Mouse (Mus musculus) monocyte, adult 5-6 weeks (primary cell): Measurements from ENCODE around the gene Sec14l1. TPM values are rescaled to one million over a fixed set of nuclear protein-coding genes. Genes with fewer than 3 reads are reported as not detected.

Source experiments
- ATAC-seq: fragments of 153-309, 156-312 bp; replicated peaks from 2 replicates; pipeline ENCODE4 v1.8.0; 2017; ENCODE audit warnings: mild to moderate bottlenecking; ENCODE audit not compliant: low TSS enrichment, insufficient number of reproducible peaks, severe bottlenecking, poor library complexity, low FRiP score
- total RNA-seq: library from RNA; stranded (forward); fragments of 200-1000, 200-491, 200-594 nt; gene quantifications from 3 replicates; pipeline ENCODE4 v1.2.3, GENCODE M21; 2017

Sec14l1 gene
- total RNA-seq, 1 experiment from 2014 or later = 72.7 TPM

DNA sequence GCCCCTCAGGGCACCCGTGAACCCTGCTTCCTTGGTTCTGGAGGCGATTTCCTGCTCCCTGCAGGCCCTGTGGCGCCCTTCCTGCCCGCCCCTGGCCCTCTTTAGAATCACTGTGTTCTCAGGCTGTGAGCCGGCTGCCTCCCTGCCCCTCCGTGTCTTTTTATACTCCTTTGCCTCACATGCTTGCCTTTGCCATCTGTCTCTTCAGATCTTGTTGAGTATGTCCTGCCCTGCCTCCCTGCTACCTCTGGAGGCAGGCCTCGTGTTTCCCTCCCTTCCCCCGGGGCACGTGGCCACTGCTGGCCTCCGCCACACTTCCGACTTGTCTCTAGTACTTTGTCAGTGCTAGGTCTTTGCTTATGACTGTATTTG lies 6.2 kb downstream of the Sec14l1 start:
- no peak for ATAC-seq

DNA sequence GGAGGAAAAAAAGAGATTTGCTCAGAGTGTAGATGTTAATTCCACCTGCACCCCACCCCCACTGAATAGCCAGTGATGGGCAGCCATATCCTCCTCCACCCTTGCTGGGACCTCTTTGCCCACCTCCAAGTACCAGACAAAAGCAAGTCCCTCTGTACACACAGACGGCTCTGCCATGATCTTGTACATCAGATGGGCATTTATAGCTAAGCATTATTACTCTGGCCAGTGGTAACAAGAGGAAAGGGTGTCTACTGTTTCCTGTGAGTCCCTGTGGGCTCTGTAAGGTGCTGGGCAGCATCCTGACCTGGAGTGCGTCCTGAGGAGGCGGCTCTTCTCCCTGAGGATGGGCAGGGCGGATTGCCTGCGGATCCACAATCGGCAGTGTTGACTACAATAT lies 7.0 kb downstream of the Sec14l1 start:
- no peak for ATAC-seq

DNA sequence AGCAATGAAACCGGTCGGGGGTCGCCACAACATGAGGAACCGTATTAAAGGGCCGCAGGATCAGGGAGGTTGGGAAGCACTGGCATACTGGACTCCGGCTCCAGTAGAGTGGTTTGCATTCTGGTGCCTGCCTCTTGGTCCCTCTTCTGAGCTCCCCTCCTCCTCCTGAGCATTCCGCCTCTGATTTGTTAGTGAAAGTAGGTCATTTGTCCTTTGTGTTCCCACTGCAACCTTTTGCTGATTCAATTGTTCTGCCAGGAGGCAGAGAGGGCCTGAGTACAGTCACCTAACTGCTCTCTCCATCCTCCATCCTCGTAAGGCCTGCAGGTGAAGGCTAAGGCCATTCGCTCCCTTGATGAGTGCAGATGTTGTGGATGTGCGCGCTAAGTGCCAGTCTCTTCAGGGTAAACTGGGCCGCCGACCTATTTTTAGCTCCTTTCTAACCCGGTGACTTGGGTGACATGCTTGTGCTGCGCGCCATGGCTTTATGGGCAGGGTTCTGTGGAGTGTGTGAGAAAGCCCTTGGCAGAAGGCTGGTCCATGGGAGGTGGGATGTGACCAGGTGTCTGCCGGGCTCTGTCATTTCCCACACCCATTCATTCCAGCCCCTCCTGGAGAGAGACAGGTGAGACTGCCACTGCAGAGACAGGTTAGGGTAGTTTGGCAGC lies 8.6 kb downstream of the Sec14l1 start:
- no peak for ATAC-seq

DNA sequence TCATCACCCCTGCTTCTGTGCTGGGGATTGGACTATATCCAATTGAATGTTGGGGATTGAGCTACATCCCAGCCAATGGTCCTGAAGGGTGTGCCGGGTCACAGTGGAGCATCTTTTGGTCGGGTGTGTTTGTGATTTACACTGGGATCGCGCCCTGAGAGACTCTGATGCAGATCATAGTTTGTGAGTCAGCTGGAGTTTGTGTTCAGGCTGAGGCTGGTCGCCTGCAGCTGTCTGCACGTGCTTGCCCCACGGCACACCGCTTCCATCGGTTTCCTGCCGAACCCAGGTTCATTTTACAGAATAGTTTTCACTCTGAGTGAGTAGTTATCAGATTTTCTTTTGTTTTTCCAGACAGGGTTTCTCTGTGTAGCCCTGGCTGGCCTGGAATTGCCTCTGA lies 9.6 kb downstream of the Sec14l1 start:
- no peak for ATAC-seq

DNA sequence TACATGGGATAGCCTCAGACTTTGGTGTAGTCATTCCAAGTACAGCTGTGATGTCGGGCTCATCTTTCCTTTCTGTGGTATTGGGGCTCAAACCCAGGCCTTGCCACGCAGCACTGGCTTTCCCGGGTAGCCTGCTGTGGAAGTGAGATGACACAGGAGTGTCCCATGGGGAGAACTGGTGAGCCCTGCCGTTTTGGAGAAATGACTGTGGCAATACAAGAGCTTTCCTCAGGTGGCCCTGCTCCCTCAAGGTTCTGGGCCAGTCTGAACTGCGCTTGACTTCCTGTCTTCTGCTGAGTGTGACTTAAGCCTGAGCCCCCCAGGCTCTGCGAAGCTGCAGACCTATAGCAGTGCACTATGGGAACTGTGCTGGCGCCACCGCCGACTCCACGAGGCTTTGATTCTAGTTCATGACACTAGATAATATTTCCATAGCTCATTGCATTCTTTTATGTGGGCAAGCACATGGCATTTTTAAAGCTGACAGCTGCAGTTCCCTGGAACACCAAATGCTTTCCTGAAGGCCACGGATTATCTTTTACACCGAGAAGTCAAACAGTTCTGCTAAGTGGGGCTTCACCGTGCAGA lies 12.4 kb downstream of the Sec14l1 start:
- ATAC-seq = no peak

DNA sequence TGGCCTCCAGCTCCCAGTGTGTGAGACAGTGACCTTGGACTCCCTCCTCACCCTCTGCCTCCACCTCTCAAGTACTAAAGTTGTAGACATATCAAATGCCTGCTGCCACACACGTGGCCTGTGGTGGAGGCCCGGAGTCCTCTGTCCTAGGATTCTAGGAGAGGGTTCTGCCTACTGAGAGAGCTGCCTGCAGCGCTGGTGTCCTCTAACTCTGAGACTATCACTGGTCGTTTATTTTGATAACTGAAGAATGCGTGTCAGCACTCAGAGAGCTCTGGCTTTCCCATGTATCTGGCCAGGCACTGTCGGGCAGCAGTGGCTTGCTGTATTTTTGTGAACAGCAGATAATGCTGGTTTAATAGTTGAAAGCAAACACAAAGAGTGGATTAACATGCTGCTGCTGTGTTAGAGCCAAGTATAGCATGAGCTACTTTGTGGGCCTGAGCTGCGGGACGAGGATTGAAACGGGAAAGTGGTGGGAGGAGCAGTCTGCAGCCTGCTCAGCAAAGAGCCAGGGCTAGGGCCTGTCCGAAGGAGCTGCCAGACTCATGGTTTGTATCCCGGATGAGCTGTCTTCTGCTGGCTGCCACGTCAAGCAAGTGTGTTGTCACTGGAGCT lies 13.1 kb downstream of the Sec14l1 start:
- no peak for ATAC-seq

DNA sequence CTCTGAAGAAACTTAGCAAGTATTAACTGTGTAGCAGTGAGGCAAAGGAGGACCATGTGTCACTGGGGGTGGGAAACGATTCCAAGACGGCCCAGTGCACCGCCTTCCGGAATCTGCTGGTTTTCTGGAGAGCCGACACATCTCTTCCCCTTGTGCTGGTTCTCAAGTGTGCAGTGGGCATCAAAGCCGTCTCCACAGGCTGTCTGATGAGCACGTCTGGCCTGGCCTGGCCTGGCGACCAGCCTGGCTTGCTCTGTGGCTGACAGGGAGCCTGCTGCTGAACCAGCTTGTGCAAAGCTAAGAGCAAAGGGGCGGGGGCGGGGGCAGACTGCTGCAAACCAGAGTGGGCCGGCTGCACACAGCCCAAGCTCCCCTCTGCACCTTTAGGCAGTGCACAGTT lies 14.5 kb downstream of the Sec14l1 start:
- no peak for ATAC-seq

DNA sequence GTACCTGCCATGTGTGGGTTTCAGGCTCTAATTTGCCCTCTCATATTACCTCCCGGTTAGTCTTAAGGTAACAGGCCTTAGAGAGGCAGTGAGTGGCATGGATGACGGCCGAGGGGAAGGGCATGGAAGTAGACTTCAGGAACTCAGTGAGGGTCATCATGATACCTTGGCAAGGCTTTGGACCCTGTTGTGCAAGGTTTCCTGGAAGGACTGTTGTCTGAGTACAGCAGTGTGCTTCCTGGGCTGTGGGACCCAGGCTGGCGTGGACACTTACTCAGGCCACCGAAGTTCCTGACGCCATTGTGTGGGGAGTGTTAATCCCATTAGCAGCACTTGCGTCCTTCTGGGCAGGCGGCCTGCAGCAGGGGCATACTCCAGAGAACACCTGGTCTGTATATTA lies 15.1 kb downstream of the Sec14l1 start:
- no peak for ATAC-seq

DNA sequence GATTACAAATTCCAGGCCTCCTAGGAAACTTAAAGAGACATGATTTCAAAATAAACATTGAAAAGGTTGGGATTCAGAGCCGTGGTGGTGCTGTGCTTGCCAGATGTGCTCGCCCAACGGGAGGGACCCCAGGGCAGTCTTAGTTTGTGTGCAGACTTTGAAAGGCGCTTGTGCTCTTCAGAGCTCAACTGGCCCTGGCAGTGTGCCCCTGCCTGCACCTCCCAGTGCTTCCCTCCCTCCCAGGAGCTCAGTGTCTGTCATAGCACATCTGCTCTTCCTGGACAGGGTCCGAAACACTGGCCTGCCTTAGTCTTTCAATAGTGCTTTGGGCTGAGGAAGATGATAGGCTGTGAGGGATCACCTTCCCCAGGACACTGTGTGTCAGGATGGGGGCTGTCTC lies 15.9 kb downstream of the Sec14l1 start:
- no peak for ATAC-seq

DNA sequence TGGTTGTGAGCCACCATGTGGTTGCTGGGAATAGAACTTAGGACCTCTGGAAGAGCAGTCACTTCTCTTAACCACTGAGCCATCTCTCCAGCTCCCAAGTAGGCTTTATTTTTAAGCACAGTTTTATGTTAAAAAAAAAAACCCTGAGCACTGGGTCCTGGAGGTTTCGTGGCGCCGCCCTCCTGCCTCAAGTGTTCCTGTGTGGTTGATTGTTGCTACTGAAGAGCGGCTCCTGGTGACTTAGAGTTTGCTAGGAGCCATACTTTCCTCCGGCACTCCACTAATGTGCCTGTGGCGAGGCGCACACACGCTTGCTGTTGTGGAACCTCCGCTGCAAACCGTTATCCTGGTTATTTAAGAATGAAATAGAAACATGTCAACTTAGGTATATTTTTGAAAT lies 16.5 kb downstream of the Sec14l1 start:
- no peak for ATAC-seq

DNA sequence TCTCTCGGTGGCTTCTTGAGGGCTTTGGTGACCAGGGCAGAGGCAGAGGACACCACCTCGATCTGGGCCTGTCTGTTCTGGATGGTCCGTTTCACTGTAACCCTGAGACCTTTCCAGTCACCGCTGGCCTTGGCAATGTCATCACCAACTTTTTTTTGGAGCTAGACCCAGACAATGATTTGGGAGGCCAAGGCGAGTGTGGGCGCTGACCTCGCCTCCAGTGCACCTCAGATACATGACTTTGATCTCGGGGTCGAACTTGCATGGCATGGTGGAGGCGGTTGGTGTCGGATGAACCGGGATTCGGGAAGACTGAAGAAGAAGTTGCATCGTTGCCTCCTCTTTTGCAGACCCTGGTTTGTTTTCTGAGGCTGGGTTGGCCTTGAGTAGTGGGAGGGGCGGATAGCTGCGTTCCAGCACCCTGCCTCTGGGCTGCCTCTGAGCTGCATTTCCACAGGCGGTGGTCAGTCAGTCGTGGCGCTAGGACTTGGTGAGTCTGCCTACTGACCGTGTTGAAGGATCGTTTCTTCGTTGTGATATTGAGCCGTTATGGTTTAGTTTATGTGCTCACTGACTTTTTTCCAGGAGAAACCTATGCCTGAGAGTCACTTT lies 19.9 kb downstream of the Sec14l1 start:
- ATAC-seq = no peak

DNA sequence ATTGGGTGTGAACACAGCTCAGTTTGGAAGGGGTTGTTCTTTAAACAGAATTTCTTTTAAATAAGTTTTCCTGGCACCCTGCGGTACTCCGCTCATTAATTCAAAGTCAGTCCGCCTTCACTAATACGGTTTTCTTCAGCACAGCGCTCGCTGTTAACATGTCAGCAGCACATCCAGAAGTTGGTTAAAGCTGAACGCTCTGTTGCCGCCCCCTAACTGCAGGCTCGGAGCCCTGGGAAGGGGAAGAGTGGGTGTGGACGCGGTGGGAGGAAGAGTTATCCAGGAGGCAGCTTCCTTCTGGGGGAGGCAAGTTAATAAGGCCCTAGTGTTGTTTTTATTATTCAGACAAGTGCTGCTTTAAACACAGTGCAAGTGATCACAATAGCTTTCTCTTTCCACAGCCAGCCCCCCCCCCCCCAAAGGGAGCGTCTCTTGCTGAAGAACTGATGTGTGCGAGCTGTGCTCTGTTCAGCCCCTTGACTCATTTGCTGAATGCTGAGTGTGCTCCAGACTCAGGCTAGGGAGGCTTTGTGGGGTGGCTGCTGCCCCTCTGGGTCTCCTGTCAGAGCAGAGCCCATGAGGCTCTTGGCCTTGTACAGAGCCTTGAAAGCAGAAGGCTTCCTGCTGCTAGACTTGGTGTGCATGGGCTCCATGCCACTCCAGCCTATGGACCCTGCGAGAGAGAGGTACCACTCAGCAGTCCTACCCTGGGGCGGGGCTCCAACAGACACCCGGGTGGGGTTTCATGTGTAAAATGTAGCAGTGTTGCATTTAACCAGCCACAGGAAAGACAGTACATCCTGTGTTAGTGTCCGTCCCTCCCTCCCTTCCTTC lies 20.7 kb downstream of the Sec14l1 start:
- no peak for ATAC-seq

DNA sequence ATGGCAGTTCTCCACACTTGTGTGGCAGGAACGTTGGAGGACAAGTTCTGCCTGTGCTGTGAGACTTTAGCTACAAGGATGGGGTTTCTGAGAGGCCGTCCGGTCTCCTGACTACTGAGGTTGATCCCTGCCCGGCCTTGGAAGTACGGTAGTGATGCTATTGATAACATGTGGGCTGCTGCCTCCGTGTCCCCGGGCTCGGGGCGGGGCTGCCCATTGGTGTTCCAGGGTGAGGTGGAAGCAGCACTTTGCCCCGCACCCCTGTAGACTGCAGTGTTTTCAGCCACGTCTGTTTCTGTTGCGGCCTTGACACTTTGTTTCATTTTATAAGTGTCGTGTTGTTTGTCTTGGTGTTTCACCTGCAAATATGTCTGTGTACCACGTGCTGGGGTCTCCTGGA lies 21.9 kb downstream of the Sec14l1 start:
- no peak for ATAC-seq

DNA sequence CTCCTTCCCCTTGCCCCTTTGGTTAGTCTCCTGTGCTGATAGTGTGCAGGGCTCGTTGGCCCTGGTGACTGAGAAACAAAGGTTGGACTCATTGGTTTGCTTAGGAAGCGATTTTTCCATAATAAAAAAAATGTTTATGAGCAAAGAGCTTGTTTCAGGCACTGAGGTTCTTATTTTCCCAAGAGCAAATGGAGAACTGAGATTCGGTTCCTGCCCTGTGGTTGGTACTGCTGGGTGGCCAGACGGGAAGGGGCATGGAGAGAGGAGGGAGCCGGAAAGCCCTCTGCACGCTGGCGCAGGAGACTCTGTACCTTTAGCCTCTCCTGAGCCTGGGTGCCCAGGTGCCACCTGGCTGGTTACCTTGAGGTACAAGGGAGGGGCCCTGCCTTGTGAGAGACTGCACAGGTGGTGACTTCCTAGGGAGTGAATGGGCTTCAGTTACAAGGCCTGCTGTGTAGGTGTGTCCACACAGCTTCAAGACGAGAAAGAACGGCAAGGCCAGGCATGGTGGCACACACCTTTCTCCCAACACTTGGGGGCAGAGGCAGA lies 23.3 kb downstream of the Sec14l1 start:
- no peak for ATAC-seq

DNA sequence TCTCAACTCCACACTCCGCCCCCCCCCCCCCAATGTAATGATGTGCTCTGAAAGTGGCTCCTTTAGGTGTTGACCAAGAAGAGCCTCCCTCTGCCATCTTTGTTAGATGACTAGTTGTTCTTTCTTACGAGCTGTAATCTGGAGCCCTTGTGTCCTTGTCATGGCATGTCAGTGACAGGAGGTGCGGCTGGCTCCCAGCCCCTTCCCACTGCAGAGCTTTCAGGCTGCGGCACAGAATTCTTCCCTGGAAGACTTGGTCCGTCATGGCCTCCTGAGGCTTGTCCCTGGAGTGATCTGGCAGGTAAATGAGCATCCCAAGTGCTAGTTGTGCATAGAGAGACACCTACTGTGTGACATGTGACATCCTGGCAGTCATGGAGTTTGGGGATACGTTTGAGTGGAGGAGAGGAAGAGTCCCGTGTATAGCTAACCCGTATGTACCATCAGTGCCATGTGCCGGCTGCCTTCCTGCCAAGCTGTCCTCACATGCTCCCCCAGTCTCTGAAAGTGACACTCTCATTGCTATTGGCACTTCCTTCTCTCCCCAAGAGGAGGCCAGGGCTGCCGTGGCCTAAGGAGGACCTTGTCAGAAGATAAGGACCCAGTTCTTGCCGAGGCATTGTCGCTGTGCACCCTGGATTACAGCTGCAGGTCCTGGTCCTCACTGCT lies 24.0 kb downstream of the Sec14l1 start:
- ATAC-seq = no peak

DNA sequence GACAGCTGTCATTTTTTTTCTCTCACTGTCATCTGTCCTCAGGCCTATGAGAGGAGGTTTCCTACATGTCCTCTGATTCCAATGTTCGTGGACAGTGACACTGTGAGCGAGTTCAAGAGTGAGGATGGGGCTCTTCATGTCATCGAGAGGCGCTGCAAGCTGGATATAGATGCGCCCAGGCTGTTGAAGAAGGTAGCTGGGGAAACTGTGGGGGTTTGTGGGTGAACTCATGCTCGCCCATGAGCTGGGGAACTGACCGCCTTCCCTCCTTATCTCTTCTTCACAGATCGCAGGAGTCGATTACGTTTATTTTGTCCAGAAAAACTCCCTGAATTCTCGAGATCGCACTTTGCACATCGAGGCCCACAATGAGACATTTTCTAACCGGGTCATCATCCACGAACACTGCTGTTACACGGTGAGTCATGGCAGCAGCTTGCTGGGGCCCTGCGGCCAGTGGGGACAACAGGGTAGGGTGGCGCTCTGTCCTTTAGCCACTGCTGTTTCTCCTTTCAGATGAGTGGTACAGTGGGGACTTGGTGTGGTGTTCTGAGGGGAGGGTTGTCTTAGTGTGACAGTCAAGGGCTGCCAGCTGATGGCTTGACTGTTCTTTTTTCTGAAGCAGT lies 26.5 kb downstream of the Sec14l1 start:
- ATAC-seq = no peak

DNA sequence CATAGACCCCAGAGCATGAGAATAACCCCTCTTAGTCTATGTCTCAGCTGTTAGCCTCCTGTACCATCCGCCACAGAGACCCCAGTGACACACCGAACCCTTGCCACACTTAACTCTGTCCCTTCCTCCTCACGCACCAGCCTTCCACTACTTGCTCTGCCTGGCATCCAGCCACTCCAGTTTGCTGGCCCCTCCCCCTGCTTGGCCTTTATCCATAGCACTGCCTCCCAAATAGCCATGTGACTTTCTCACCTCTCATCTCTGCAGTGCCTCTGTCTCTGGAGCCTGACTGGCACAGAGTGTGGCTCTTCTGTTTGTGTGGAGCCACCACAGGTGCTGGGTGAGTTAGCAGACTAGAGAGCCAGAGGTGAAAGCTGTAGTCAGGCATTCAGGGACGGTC lies 27.5 kb downstream of the Sec14l1 start:
- no peak for ATAC-seq

DNA sequence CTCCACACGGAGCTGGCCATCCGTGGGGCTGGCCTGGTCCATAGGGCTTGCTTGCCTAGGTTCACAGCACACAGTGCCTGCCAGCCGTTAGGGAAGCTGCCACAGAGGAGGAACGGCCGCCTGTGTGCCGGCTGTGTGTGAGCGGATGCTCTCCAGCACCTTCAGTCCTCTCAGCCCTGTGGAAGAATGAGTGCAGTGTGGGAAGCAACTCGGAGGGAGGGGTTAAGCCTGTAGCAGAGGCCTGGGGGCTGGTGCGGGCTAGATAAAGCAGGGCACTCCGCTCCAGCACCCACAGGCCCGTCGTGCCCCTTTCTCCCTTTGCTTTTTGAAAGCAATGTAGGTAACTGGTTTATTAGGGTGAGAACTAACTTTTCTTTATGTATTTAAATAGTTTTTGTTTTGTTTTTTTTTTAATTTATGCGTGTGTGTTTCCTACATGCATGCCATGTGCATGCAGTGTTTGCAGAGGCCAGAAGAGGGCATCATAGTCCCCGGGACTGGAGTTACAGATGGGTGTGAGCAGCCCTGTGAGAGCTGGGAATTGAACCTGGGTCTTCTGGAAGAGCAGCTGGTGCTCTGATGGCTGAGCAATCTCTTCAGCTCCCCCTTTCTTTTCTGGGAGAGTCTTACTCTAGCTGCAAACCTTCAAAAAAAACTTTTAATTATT lies 30.6 kb downstream of the Sec14l1 start:
- no peak for ATAC-seq
